Mouse (Mus musculus): ENCODE results near the gene Stag3.

Stag3 gene

DNA sequence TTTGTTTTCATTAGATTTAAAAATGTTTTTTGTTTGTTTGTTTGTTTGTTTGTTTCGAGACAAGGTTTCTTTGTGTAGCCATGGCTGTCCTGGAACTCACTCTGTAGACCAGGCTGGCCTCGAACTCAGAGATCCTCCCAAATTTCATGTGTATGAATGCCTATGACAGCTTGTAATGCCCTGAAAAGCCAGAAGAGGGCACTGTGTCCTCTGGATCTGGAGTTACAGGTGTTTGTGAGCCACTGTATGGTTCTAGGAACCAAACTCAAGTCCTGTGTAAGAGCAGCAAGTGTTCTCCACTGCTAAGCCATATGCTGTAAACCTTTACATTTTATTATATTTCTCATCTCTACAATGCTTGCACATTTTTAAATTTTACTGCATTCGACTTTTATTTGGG is 7.8 kb downstream of the Stag3 start:
- no peak for TF ChIP-seq GATA4 (IDR thresholded peaks at IDR 0.05; ENCODE audit: insufficient replicate concordance, low read length)

DNA sequence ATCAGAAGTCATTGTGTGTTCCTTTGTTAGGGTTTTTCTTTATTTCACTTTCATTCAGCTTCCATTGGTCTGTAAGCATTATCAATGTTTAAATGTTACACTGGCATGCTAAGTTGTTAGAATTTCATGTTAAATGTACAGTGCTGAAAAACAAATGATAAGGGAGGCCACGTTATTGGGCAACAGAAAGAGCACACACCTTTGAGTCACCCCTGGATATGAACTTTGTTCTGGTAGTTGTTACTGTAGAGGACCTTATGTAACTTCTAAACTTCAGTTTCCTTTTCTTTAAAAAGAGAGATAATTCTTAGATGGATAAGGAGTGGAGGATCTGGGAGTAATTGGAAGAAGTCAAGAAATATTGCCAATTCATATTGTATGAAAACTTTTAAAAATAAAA is 11.6 kb downstream of the Stag3 start:
- no peak; the same call in 1 of the 2 replicates for TF ChIP-seq GATA4 (IDR thresholded peaks at IDR 0.05; ENCODE audit: insufficient replicate concordance, low read length)

- TF ChIP-seq GATA4 (IDR thresholded peaks at IDR 0.05; ENCODE audit: insufficient replicate concordance, low read length), result no peak
Measured at GRCm38 (mm10) chr5:138294158-138294557, 14.1 kb downstream of the Stag3 start.

DNA sequence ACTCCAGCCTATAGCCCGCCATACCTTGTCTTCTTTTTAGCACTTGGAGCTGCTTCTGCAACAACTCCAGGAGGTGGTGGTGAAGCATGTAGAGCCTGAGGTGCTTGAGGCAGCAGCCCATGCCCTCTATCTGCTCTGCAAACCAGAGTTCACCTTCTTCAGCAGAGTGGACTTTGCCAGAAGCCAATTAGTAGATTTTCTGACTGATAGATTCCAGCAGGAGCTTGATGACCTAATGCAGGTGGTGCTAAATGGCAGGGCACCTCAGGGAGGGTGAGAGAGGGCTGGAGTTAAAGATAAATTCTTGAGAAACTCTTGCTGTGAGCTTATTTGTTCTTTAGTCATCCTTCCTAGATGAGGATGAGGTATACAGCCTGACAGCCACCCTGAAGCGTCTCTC is 19.6 kb downstream of the Stag3 start:
- TF ChIP-seq GATA4 (IDR thresholded peaks at IDR 0.05; ENCODE audit: insufficient replicate concordance, low read length), result no peak

GRCm38 (mm10) chr5:138312795-138313194 is 32.8 kb downstream of the Stag3 start:
- TF ChIP-seq GATA4 (IDR thresholded peaks at IDR 0.05; ENCODE audit: insufficient replicate concordance, low read length), result no peak

- no peak for TF ChIP-seq GATA4 (IDR thresholded peaks at IDR 0.05; ENCODE audit: insufficient replicate concordance, low read length)
Measured at GRCm38 (mm10) chr5:138341661-138342060, 61.6 kb downstream of the Stag3 start, which contains the start of gene Pvrig. Gene Pvrig (plus strand): TSS chr5:138341961.

GRCm38 (mm10) chr5:138343216-138343615 is 63.2 kb downstream of the Stag3 start:
- no peak for TF ChIP-seq GATA4 (IDR thresholded peaks at IDR 0.05; ENCODE audit: insufficient replicate concordance, low read length)

All from liver, adult (tissue).